Mouse (Mus musculus) urinary bladder, postnatal 4 days (tissue): Measurements from ENCODE around the gene Memo1.
"Not testable (repeated sequence)": the region's sequence is repeated elsewhere in the genome, so short reads cannot be mapped to it uniquely, and the experiment has no call there.

Experiments used
- DNase-seq, 2 experiments: peaks; one replicate each; pipeline ENCODE4 v3.0.0; 2021 to 2022; ENCODE audit warnings: low spot score in 2 of 2

Gene Memo1

DNA sequence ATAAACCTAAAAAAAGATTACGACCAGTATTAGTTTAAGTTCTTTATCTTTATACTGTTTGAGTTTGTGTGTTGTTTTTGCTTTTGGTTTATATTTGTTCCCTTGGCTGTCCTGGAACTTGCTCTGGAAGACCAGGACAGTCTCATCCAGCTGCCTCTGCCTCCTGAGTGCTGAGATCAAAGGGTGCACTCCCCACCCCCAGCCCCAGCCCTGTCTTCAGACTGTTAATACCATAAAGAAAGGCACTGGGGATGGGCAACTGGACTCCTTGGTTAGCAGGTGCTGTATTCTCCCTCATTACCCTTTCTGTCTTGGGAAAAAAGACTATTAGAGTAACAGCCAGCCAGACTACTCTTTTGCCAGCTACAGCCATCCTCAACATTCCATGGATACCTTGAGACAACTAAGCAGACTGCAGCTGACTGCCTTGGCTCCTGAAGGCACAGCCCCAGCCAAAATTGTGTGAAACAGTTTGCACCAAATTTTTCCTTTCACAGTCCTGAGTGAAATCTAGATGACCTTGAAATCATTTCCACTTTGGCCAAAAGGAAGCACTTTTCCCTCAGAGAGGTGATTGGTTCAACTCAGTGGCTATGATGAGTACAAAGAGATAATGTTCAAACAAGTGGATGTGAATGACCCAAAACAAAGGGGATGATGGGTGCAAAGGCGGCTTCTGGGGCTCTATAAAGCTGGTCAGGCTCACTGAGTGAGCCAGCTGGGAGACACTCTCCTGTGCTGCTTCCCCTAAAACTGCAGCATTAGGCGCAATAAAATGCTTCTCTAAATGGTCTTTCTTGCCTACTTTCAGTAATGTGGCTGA is 30.8 kb downstream of the Memo1 start:
- DNase-seq: peak in 1 of 2 experiments; percentile 24

DNA sequence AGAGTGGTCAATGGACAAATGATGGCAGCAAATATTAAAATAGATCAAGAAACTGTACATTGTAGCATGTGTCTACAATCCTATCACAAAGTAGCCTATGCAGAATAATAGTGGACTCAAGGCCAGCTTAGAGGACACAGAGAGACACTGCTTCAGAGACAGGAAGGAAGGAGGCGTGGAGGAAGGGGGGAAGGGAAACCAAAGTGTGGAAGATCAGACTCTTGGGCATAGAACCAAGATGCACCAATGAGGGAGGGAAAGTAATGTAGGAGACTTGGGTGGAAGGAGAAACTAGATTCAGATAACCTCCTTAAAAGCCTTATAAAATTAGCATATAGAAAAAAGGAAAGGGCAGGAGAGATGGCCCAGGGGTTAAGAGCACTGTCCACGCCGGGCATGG is 32.9 kb downstream of the Memo1 start:
- DNase-seq: no peak

DNA sequence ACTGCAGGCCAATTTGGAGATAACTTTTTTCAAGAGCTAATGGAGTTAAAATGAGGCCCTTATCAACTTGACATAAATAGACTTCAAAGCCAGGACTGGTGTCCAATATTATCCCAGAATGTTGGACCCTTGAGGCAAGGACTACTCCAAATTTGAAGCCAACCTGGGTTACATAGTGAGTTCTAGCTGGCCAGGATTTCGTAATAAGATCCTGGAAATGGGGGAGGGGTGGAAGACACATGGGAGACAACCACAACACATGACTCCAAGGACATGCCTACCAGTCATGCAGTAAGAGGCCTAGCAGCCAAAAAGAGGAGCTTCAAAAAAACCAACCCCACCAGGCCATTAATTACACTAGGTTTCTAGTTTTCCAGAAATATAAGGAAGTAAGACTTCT is 50.0 kb downstream of the Memo1 start:
- DNase-seq: no peak

DNA sequence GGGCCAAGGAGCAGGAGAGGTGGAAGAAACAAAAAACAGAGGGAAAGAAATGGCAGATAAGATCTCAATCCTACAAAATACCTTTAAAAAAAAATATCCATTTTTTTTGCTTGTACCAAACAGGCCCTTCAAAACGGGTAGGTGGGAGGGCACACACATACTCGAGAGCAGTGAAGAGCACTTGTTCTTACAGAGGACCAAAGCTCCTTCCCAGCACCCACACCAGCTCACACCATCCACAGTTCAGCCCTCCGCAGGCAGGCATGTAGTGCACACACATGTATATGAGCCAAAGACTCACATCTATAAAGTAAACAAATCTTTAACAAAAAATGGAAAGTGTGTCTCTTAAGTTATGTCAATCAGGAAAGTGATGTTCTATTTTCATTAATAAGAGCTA is 52.5 kb downstream of the Memo1 start:
- DNase-seq: no peak

DNA sequence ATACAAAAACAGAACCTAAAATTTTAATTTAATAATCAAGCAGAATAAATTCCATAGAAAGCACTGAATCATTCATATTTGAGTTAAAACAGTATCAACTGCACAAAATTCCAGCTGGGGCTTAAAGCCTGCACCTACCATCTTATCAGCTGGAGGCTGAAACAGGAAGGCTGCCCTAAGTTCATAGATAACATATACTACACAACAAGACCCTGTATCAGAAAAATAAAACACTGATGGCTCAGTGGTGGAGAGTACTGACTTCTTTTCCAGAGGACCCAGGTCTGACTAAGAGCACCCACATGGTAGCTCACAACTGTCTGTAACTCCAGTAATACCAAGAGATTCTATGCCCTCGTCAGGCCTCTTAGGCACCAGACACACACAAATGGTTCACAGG is 55.0 kb downstream of the Memo1 start:
- no peak for DNase-seq

DNA sequence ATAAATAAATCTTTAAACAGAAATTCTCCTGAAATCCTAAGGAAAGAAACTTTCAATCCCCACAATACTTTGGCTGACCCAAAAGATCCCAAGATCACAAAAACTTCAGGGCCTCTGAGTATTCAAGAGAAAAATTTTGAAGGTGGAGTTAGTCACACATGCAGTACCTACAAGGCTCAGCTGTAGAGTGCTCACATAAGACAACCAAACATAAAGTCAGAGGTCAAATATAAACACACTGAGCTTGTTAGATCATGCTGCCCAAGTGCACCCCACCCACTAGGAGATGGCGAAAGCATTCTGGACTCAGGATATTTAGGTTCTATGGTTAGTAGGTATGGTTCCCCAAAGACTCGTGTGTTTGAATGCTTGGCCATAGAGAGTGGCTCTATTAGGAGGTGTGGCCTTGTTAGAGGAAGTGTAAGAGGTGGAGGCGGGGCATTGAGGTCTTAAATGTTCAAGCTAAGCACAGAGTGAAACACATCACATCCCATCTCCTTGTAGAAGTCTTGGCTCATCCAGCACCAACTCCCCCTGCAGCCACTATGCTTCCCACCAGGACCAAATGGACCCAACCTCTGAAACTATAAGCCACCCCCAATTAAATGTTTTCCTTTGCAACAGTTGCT is 67.1 kb downstream of the Memo1 start:
- DNase-seq: no peak

DNA sequence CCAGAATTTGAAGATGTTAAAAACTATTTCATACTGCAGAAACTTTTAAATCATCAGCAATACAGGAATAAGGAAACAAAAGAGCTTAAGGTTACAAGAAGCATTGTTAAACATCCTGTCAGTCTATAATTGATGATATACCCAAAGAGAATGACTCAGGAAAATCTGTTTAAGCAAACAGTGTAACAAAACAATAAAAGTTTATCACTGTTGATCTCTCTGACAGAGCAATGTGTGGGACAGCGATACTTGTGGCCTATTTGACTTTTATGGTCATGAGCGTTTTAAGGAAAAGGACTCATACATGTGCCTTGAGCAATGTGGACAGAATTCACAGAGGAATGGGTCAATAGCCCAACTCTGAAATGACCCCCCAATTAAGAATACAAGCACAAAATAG is 78.0 kb downstream of the Memo1 start:
- DNase-seq: no peak

DNA sequence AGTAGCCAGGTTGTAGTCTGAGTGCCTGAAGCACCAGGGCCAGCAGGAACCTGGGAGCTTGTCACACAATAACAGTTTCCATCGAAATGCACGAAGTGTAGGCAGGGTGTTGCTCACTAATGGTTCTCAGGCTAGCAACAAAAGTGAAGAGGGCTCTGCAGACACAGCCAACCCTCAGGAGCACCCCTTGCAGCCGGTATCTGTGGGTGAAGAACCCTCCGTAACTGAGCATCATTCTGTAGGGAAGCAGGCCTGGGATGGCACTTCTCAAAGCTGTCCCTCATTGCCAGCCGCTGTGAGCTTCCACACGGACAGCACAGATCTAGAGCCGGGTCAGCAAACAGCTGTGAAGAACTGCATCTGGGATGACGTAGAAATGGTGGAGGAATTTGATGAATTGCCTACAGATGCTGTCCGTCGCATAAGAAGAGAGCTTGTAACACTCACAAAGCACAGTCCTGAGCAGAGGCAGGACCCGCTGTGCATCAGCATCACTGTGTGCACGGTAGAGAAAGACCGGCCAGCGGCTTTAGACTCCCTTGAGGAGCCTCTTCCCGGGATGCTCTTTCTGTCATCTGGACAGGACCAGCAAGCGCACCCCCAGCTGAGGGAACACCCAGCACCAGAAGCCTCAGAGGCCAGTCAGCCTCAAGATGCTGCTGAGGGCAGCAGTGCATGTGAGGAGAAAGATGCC is 82.3 kb downstream of the Memo1 start:
- DNase-seq: not testable (repeated sequence)

DNA sequence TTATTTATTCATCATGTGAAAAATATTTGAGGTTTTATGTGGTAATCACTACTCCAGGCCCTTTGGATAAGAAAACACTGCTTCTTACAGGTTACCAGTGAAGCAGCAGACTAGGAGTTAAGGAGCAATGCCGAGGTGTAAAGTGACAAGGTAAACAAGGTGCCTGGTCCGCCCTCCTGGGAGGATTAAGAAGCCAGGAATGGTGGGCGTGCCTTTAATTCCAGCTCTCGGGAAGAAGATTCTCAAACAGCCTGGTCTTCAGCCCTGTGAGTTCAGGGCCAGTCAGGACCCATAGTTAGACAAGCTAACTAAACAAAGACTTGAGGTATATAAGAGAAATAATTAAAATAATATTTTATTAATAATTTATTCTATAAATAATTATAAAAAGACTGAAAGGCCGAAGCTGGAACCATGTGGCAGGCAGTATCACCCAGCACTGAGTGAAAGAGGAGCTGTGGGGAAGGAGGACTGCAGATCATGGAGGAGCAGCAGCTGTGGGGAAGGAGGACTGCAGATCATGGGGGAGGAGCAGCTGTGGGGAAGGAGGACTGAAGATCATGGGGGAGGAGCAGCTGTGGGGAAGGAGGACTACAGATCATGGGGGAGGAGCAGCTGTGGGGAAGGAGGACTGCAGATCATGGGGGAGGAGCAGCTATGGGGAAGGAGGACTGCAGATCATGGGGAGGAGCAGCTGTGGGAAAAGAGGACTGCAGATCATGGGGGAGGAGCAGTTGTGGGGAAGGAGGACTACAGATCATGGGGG is 86.0 kb downstream of the Memo1 start:
- DNase-seq: no peak

DNA sequence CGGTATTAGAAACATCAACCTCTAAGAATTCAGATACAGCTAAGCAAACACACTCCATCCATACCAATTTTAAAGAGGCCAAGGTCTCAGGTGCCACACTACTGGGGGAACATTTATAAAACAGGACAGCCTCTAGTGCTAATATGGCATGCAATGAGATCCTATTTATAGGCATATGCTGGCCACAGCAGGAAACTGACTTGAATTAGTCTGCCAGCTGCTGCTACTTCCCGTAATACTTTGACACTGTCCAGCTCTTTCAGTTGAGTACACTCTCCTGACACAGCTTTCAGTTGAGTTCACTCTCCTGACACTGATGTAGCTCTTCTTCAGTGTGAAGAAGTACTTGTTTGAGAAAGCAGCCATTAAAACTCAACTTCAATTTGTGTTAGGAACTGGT is 99.4 kb downstream of the Memo1 start:
- no peak for DNase-seq

DNA sequence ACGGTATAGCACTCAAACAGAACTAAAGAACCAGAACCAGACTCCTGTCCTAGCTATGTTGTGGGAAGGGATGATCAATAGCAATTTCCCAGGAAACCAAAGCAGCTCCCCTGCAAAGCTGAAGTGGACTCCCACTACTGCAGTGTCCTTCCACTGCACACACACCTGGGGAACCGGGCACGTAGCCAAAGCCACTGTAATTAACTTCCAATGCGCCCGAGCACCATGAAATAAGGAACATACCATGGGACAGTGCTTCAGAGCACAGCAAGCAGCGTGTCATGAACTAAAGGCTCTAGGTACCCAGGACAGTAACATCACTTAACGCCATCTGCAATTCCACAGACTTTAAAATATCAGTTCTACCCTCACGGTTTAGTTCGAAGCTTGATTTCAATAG is 100.6 kb downstream of the Memo1 start:
- no peak for DNase-seq

DNA sequence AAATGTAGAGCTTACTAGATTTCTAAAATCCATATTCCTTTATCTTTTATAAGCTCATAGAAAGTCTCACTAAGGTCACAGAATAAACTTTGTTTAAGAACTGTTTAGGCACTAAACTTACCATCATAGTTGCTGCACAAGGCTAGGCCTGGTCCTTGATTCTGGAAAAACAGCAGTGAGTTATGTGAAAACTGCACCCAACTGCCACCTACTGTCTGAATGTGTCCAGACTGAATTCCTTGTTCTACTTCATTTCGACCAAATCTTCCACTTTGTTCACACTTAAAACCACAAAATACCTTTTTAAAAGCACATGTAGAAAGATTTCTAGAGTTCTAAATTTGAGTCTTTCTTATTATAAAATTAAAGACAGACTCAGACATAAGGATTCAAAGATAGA is 101.9 kb downstream of the Memo1 start:
- no peak for DNase-seq

DNA sequence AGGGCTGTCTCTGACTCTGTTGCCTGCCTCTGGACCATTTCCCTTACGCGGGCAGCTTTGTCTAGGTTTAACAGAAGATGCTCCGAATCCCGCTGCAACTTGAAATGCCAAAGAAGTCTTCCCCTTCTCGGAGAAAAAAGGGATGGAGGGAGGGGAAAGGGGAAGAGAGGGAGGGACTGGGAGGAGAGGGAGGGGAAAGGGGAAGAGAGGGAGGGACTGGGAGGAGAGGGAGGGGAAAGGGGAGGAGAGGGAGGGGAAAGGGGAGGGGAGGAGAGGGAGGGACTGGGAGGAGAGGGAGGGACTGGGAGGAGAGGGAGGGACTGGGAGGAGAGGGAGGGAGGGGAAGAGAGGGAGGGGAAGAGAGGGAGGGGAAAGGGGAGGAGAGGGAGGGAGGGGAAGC is 103.9 kb downstream of the Memo1 start:
- DNase-seq: no peak

DNA sequence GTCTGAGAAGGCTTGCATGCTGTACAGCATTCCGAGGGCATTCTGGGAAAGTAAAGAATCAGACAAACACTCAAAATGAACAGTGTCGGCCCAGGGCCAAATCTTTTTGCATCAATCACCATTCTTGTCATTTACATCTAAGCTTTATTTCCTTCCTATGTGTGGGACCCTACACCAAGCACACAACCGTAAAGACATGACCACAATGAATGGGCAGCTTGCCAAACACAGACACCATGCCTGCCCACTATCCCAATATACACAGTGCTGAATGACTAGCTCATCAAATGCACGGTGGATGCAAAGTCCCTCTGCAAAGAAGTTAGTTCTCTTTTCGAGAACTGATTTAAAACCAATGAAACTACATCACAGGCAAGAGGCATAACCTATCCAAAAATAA is 109.1 kb downstream of the Memo1 start:
- no peak for DNase-seq

DNA sequence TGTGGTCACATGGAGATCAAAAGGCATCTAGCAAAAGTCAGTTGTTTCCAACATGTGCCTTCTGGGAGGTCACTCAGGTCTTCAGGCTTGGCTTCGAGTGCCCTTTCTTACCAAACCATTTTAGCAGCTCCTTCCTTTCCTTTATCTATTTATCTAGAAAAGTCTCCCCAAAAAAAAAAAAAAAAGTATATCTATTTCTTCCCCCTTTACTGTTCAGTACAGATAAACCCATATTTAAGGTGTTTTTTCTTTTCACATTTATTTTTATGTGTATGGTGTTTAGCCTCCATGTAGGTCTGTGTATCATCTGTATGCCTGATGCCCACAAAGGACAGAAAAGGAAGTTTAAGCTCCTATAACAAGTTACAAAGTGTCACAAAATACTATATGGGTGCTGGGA is 110.6 kb downstream of the Memo1 start:
- DNase-seq: no peak

DNA sequence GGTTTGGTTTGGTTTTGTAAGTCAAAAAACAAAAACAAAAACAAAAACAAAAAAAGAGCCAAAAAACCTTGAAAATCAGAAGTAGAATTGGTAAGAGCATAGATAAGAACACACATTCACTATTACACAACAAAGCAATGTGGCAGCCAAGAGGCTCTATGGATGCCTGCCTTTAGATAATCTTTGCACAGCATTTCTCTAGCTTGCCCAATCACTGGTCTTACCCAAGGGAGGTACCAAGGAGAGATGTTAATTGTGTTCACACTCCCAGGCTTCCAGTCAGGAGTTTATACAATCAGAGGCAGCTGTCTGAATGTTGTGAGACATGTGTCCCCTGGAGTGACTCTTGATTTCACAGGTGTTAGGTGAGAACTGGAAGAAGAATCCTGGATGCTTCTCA is 114.4 kb downstream of the Memo1 start:
- no peak for DNase-seq

DNA sequence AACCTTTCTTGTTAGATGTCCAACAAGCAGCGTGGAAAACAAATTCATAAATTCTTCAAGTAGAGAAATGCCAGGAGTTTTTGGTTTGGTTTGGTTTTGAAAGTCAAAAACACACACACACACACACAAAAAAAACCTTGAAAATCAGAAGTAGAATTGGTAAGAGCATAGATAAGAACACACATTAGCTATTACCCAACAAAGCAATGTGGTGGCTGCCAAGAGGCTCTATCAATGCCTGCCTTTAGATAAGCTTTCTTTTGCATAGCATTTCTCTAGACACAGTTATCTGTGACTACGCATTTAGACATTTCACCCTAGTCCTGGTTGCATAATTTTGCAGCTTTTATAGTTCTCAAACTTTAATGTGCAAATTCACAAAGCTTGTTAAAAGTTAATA is 115.7 kb downstream of the Memo1 start:
- not testable (repeated sequence) for DNase-seq

DNA sequence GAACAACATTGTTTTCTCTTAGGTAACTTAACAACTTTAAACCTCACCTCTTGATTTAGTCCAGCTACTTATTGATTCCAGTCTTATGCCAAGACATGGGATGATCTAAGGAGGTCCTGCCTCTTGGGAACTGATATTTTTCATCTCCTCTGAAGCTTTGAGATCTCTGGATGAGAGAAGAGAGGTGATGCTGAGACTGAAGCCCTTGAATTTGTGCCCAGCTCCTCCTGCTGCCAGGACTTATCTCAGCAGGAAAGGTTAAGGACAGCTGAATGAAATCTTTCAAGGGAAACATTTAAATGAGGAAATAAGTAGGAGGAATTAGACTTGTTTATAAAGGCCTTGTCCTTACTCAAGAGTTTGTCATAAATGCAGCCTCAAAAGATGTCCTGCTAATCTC is 121.6 kb downstream of the Memo1 start:
- no peak for DNase-seq

DNA sequence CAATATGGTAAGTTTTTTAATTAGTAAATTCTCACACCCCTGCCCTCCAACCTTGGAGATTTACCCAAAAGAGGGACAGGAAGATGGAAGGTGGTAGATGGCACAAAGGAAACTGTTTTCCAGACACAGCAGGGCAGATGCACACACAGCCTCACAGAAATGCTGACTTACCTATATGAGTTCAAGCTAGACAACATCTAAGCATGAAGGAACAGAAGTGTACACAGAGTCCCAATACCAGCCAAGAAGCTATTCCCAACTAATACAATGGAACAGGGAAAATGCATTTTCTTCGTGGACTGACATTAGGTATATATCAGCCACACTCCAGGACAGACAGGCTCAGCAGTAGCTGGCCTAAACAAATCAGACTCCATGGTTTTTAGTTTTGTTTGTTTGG is 122.5 kb downstream of the Memo1 start:
- DNase-seq: no peak

DNA sequence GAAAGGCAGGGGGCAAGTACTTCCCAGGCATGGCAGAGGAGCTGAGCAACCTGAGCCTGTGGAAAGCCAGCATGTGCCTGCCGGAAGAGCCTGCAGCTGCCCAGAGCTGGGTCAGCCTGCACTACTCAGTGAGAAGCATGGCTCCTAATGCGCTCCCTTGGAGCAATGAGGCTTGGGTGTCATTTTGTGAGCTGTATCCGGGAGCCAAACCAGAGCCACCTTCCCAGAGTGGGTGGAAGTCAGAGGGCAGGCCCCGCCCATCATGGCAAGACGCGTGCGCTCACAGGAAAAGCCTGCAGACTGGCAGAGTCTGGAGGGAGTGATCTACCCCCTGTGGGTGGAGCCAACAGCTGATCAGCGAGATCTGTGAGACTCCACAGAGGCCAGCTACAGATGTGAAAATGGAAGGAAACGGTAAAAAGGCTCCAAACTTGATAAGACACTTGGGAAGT is 135.9 kb downstream of the Memo1 start:
- DNase-seq: peak in 1 of 2 experiments; percentile 38

DNA sequence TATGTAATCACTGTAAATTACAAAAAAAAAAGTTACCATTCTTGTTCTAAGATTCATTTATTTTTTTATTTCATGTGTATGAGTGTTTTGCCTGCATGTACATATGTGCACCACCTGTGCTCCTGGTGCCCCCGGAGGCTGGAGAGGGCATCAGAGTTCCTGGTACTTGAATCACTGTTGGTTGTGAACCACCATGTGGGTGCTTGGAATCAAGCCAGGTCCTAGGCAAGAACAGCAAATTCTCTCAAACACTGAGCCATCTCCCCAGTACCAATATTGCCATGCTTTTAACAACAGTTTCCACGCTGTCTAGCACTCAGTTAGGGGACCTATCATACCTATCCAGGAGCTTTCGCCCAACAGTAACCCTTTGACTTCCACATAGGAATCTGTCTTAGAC is 137.2 kb downstream of the Memo1 start:
- DNase-seq: no peak
